Mouse (Mus musculus): ENCODE measurements at regions not wholly inside any gene's neighbourhood (a gene's known extent, or its start where the extent isn't known, plus 50 kb on each side); places are given as distances from the start of the nearest gene placed in this dataset.
"Not testable (repeated sequence)": the region's sequence is repeated elsewhere in the genome, so short reads cannot be mapped to it uniquely, and the experiment has no call there.

DNA sequence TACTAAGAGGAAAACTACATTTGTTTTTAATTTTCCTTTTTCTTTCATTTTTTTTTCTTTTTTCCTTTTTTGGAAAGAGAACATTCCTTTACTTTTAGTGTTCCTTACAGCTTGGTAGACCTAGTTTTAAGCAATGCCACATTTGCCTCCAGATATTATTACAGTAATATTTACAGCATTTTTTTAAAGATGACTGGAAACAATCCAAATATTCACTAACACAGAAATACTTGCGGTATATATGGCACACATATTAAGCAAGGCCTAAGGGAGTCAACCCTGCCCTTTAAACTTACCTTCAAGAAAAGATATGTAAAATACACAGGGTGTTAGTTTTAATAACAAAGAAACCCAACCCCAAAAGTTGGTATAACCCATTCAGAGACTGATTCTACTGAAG, 308.1 kb upstream of the Cdh5 start:
- H3K27ac ChIP-seq (ENCODE audit: control insufficient read depth, insufficient read depth, low read depth, low read length): no peak overlapping the region
- H3K36me3 ChIP-seq (ENCODE audit: control insufficient read depth, insufficient read depth, low read length): no peaks in the 10 kb centered on the region
- no peaks in the 10 kb centered on the region for H3K4me1 ChIP-seq (ENCODE audit: control insufficient read depth, insufficient read depth, low read length)
- no peak for TF ChIP-seq POLR2A (IDR thresholded peaks at IDR 0.05; ENCODE audit: control insufficient read depth, low read depth, low read length)
- no peak for TF ChIP-seq CTCF (IDR thresholded peaks at IDR 0.05; ENCODE audit: control insufficient read depth, insufficient read depth, insufficient replicate concordance, low read depth, low read length)
- no peaks in the 10 kb centered on the region for H3K27me3 ChIP-seq (ENCODE audit: control insufficient read depth, insufficient read depth, low read length)
- no peak overlapping the region for H3K4me3 ChIP-seq (ENCODE audit: control insufficient read depth, low read depth, low read length)

DNA sequence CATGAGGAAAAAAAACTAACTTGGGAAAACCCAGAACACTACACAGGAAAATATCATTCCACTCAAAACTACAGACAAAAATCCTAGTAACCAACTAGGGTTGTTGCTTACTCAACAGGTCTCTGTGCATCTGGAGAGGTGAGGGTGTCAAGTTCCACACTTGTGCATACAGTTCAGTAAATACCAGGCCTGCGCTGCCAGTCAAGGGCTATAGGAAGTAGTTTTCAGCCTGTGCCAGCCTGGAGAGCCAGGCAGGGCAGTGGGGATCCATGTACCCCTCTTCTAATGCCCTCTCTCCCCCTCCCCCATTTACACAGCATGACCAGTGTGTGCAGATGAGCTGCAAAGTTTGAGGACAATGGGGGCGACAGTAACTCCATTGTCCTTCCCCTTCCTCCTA, 302.8 kb upstream of the Cdh5 start:
- not testable (repeated sequence) for H3K27me3 ChIP-seq (ENCODE audit: control insufficient read depth, insufficient read depth, low read length); H3K27ac ChIP-seq (ENCODE audit: control insufficient read depth, insufficient read depth, low read depth, low read length); H3K4me1 ChIP-seq (ENCODE audit: control insufficient read depth, insufficient read depth, low read length); H3K36me3 ChIP-seq (ENCODE audit: control insufficient read depth, insufficient read depth, low read length)
- peak overlapping the region; percentile 90 for H3K4me3 ChIP-seq (ENCODE audit: control insufficient read depth, low read depth, low read length)

DNA sequence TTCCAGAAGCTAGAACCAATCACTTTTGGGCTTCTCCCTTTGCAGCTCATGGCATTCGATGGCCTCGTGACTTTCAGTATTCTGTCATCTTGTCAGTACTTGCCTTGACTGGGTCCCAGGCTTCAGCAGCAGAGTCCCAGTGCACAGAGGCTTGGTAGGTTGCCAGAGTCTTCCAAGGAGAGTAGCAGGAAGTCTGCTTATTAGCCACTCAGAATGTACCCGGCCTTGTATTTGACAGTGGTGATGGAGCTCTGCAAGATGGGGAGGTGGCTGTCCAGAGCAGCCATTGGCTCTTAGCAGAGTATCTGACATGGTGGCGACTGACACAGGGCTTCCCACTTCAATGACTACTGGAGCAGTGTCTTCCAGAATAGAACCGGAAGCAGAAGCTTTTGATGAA, 293.3 kb upstream of the Cdh5 start:
- Histone ChIP-seq H3K4me3 (ENCODE audit: control insufficient read depth, low read depth, low read length) (no peak overlapping the region), H3K27me3 (ENCODE audit: control insufficient read depth, insufficient read depth, low read length) (no peaks in the 10 kb centered on the region), H3K4me1 (ENCODE audit: control insufficient read depth, insufficient read depth, low read length) (no peaks in the 10 kb centered on the region), H3K27ac (ENCODE audit: control insufficient read depth, insufficient read depth, low read depth, low read length) (no peak overlapping the region), H3K36me3 (ENCODE audit: control insufficient read depth, insufficient read depth, low read length) (no peaks in the 10 kb centered on the region)
- TF ChIP-seq CTCF (IDR thresholded peaks at IDR 0.05; ENCODE audit: control insufficient read depth, insufficient read depth, insufficient replicate concordance, low read depth, low read length) (no peak), POLR2A (IDR thresholded peaks at IDR 0.05; ENCODE audit: control insufficient read depth, low read depth, low read length) (no peak)

DNA sequence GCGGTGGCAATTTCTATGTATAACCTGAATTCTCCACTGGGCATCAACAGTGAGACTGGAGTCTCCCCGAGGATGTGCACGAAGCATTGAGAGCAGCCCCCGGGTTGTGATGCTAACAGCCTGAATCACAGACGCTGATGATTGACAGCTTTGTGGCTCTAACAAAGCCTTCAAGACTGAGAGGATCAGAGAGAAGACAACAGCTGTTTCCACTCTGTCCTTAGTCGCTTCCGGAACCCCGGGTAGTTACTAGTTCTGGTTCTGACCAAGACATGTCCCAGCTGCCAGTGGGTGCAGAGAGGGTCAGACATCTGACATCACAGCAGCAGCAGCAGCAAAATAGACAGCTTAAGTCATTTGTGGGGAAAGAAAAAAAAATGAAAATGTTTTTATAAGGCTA, 292.8 kb upstream of the Cdh5 start:
- TF ChIP-seq POLR2A (IDR thresholded peaks at IDR 0.05; ENCODE audit: control insufficient read depth, low read depth, low read length) (no peak), CTCF (IDR thresholded peaks at IDR 0.05; ENCODE audit: control insufficient read depth, insufficient read depth, insufficient replicate concordance, low read depth, low read length) (no peak)
- Histone ChIP-seq H3K27me3 (ENCODE audit: control insufficient read depth, insufficient read depth, low read length) (no peaks in the 10 kb centered on the region), H3K4me1 (ENCODE audit: control insufficient read depth, insufficient read depth, low read length) (no peaks in the 10 kb centered on the region), H3K27ac (ENCODE audit: control insufficient read depth, insufficient read depth, low read depth, low read length) (no peak overlapping the region), H3K36me3 (ENCODE audit: control insufficient read depth, insufficient read depth, low read length) (no peaks in the 10 kb centered on the region), H3K4me3 (ENCODE audit: control insufficient read depth, low read depth, low read length) (no peak overlapping the region)

DNA sequence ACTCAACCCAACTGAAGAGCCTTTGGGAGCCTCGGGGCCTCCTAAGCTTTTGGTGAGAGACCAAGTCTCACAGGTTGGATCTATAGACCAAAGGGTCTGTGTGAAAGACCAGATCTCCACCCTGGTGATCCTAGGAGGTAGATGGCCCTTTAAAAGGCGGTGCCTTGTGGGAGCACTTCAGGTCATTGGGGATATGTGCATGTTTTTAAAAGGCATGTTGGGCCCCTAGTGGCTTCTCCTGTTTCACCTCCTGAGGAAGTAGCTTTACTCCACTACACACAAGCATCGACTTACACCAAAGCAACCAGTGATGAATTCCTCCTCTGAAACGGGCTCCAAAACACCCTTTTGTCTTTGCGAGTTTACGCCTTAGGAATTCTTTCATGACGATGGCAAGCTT, 292.3 kb upstream of the Cdh5 start:
- Histone ChIP-seq H3K4me1 (ENCODE audit: control insufficient read depth, insufficient read depth, low read length) (no peaks in the 10 kb centered on the region), H3K4me3 (ENCODE audit: control insufficient read depth, low read depth, low read length) (no peak overlapping the region), H3K27ac (ENCODE audit: control insufficient read depth, insufficient read depth, low read depth, low read length) (no peak overlapping the region), H3K36me3 (ENCODE audit: control insufficient read depth, insufficient read depth, low read length) (no peaks in the 10 kb centered on the region), H3K27me3 (ENCODE audit: control insufficient read depth, insufficient read depth, low read length) (no peaks in the 10 kb centered on the region)
- TF ChIP-seq POLR2A (IDR thresholded peaks at IDR 0.05; ENCODE audit: control insufficient read depth, low read depth, low read length) (no peak), CTCF (IDR thresholded peaks at IDR 0.05; ENCODE audit: control insufficient read depth, insufficient read depth, insufficient replicate concordance, low read depth, low read length) (no peak)

DNA sequence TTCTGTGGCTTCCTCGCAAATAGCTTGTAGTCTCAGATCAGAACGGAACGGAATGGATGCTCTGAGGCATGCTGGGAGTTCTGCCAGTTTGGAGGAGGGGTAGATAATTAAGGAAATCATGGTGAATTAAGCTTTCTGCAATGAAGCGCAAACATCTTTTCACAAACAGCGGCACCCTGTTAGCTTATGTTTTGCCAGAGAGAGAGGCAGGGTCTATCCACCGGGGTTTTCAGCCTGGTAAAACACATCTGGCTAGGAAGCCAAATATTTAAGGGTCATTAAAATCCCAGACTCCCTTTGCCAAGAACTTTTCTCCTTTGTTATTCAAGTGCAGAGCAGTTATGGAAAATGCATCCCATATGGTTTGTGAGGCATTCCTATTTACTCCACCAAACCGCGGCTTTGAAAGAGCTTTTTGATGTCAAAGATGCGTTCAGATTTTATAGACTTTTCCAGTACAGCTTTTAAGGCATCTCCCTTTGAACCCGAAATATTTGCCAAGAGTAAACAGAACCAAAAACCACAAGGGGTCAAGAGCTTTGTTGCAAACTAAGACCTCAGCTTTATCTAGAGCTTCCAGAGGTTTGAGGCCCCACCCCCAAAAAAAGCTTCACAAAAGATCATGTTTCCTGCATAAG, 287.4 kb upstream of the Cdh5 start:
- Histone ChIP-seq H3K36me3 (ENCODE audit: control insufficient read depth, insufficient read depth, low read length) (no peaks in the 10 kb centered on the region), H3K4me3 (ENCODE audit: control insufficient read depth, low read depth, low read length) (no peak overlapping the region), H3K27ac (ENCODE audit: control insufficient read depth, insufficient read depth, low read depth, low read length) (no peak overlapping the region), H3K4me1 (ENCODE audit: control insufficient read depth, insufficient read depth, low read length) (no peaks in the 10 kb centered on the region), H3K27me3 (ENCODE audit: control insufficient read depth, insufficient read depth, low read length) (no peaks in the 10 kb centered on the region)
- TF ChIP-seq CTCF (IDR thresholded peaks at IDR 0.05; ENCODE audit: control insufficient read depth, insufficient read depth, insufficient replicate concordance, low read depth, low read length): no peak

DNA sequence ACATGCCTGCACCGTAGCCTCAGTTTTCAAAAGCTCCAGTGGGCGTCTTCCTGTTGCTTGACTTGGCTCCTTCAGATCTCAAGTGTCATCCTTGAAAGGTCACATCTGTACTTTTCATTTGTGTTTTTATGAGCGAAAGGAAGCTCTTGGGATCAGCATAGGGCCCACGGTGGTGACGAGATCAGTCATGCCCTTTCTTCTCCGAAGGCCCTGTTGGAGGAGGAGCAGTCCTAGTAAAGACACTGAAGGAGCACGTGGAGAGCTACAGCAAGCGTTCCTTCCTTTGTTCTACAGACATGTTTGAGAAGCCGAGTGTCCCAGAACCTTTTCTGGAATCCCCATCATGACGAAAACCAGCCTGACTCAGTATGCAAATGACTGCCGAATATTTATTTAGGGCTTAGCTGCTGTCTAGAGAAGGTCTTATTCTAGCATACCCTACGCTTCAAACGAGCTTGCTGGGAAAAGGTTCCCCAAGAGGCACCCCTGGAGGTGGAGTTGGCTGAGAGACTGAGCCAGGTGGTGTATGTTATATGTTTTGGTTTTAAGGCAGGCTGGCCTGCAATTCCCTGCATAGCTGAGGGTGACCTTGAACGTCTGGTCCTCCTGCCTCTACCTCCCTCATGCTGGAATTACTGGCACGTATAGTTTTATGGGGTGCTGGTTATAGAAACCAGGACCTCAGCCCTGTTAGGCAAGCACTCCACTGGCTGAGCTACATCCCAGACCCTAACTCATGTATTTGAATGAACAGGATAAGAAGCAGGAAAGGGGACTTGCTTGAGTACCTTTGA, 285.1 kb upstream of the Cdh5 start:
- no peak overlapping the region for H3K27ac ChIP-seq (ENCODE audit: control insufficient read depth, insufficient read depth, low read depth, low read length)
- no peaks in the 10 kb centered on the region for H3K27me3 ChIP-seq (ENCODE audit: control insufficient read depth, insufficient read depth, low read length)
- no peak overlapping the region for H3K4me3 ChIP-seq (ENCODE audit: control insufficient read depth, low read depth, low read length)
- no peaks in the 10 kb centered on the region for H3K36me3 ChIP-seq (ENCODE audit: control insufficient read depth, insufficient read depth, low read length)
- H3K4me1 ChIP-seq (ENCODE audit: control insufficient read depth, insufficient read depth, low read length): no peaks in the 10 kb centered on the region
- TF ChIP-seq POLR2A (IDR thresholded peaks at IDR 0.05; ENCODE audit: control insufficient read depth, low read depth, low read length): no peak
- TF ChIP-seq CTCF (IDR thresholded peaks at IDR 0.05; ENCODE audit: control insufficient read depth, insufficient read depth, insufficient replicate concordance, low read depth, low read length): no peak

Measured in testis, adult 2 months (tissue).